Mouse (Mus musculus) myocyte (in vitro differentiated cells): ENCODE data around the gene Sult2a4. TPM values are rescaled to one million over a fixed set of nuclear protein-coding genes. Genes with fewer than 3 reads are reported as not detected.
"Not testable (repeated sequence)": the region's sequence is repeated elsewhere in the genome, so short reads cannot be mapped to it uniquely, and the experiment has no call there.

Source experiments
- H3K27me3 ChIP-seq: one replicate; pipeline ENCODE4 v1.6.1; 2011; ENCODE audit not compliant: control insufficient read depth, insufficient read depth, insufficient read length
- H3K36me3 ChIP-seq: one replicate; pipeline ENCODE4 v1.6.1; 2011; ENCODE audit not compliant: control insufficient read depth, insufficient read depth
- H3K4me2 ChIP-seq: one replicate; pipeline ENCODE4 v1.6.1; 2011; ENCODE audit warnings: low read depth, control low read depth
- H3K4me3 ChIP-seq: one replicate; pipeline ENCODE4 v1.5.1; 2011; ENCODE audit warnings: mild to moderate bottlenecking, control low read depth, moderate library complexity
- H3K79me2 ChIP-seq: one replicate; pipeline ENCODE4 v1.6.1; 2011; ENCODE audit not compliant: control insufficient read depth, insufficient read depth
- H3ac ChIP-seq: one replicate; pipeline ENCODE4 v1.6.1; 2011; ENCODE audit not compliant: control insufficient read depth, insufficient read length
- CEBPB ChIP-seq: IDR thresholded peaks from 2 replicates; pipeline ENCODE4 v1.6.1; 2011; ENCODE audit warnings: mild to moderate bottlenecking, moderate library complexity; ENCODE audit not compliant: poor library complexity, insufficient read depth, severe bottlenecking
- MAX ChIP-seq: IDR thresholded peaks from one replicate; pipeline ENCODE4 v1.6.1; 2011; ENCODE audit warnings: low read depth, mild to moderate bottlenecking, control low read depth
- MYOG ChIP-seq, 3 experiments: IDR thresholded peaks; one replicate each; pipeline ENCODE4 v1.6.1; 2011; ENCODE audit warnings: control low read depth in 2 of 3, low read depth in 2 of 3, mild to moderate bottlenecking in 2 of 3; ENCODE audit not compliant: insufficient read length in 2 of 3, control insufficient read depth in 1 of 3, insufficient read depth in 1 of 3
- POLR2A ChIP-seq: IDR thresholded peaks from one replicate; pipeline ENCODE4 v1.6.1; 2011; ENCODE audit warnings: low read depth, mild to moderate bottlenecking, control low read depth, moderate library complexity; ENCODE audit not compliant: insufficient read length
- REST ChIP-seq: IDR thresholded peaks from one replicate; pipeline ENCODE4 v1.6.1; 2011; ENCODE audit warnings: mild to moderate bottlenecking, control low read depth, moderate library complexity; ENCODE audit not compliant: insufficient read depth, insufficient read length
- SRF ChIP-seq: IDR thresholded peaks from one replicate; pipeline ENCODE4 v1.6.1; 2011; ENCODE audit warnings: low read depth; ENCODE audit not compliant: control insufficient read depth, insufficient read length
- USF1 ChIP-seq: IDR thresholded peaks from one replicate; pipeline ENCODE4 v1.6.1; 2011; ENCODE audit warnings: low read depth, mild to moderate bottlenecking, control low read depth, moderate library complexity
- polyA plus RNA-seq: library from polyadenylated mRNA; unstranded; fragments of >200 nt; fragmentation: generic; extraction: Trizol; gene quantifications from one replicate; pipeline ENCODE4 v1.2.1, GENCODE M21; 2012; ENCODE audit warnings: missing spikeins

Sult2a4 gene
- polyA plus RNA-seq, result not detected

DNA sequence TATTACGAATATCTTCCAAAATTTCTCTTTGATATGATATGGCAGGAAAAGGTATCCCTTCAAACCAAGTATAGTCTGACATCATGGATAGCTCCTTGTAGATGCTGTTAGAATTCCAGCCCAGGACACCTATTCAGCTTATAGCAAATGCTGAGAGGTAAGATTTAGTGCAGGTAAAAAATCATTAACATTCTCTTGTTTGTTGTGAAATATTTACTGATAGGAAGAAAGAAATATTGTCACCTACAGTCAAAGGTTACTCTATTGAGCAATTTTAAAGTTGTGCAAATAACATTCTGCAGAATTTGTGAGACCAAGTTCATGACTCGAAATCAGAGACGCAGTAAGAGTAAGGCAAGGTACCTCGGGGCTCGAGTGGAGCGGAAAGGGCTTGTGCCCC, at the start of gene Sult2a4:
Sult2a4 (minus strand) TSS at position 101 of the 400 bp plus-strand sequence.
- not testable (repeated sequence) for H3K36me3 ChIP-seq, H3K27me3 ChIP-seq, H3ac ChIP-seq, H3K79me2 ChIP-seq, H3K4me3 ChIP-seq, H3K4me2 ChIP-seq

DNA sequence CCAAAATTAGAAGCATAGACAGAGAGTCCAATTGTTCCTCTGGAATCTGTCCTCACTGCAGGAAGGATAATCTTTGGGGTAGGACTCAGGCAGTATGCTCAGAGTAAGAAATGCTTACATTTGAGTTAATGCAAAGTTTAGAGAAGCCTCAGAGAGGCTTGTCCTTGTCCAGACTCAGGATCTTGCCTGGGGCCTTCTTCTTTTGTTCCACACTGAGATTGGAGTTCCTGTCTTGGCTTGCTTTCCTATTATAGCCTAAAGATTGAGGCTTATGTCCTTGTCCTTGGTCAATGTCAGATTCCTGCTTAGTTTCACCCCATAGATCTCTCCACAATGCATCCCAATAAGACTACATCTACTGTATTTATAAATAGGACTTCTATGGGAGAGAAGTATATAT, 41.4 kb upstream of the Sult2a4 start:
- H3ac ChIP-seq, H3K4me2 ChIP-seq, H3K27me3 ChIP-seq, H3K36me3 ChIP-seq, H3K4me3 ChIP-seq, H3K79me2 ChIP-seq: not testable (repeated sequence)

DNA sequence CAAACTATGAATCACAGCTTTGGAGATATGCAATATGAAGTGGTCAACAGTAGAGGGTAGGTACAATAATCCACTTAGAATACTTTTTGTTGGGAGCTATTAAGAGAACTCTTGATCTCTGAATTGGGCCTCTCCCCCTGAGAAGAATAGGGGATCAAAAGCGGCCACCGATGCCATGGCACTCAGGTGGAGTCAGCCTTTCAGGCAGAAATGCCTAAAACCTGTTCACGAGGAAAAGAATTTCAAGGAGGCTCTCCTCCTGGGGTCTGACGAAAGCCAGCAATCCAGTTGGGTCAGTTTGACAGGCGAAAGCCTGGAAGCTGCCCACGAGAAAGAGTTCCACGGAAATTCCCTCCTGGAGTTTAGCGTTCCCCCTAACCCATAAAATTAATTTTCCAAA, 23.7 kb upstream of the Sult2a4 start:
- TF ChIP-seq USF1, result no peak
- TF ChIP-seq REST, result no peak
- TF ChIP-seq CEBPB, result no peak
- no peak for TF ChIP-seq POLR2A
- no peak for TF ChIP-seq SRF
- TF ChIP-seq MAX, result no peak
- TF ChIP-seq MYOG (IDR thresholded peaks at IDR 0.05; ENCODE audit: control insufficient read depth in 1 of 3, insufficient read depth in 1 of 3, insufficient read length in 2 of 3, low read depth in 2 of 3), result no peak

DNA sequence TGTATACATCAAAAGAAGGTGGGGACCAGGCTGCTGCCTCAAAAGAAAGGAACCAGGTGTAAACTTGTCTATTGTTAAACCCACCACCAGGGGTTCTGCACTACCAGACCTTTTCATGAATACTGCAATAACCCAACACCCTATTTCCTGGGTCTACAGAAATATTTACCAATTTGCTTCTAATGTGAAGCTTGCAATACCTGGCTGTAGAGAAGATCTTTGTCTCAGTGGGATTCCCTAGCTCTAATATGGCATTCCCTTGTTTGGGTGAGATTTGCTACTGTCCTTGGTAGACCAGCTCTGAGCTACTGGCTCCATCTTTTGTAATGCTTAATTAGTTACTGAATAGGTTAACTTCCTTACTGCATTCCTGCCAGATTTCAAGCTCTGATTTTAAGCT, 21.3 kb upstream of the Sult2a4 start:
- H3K36me3 ChIP-seq, result not testable (repeated sequence)

More for the DNA sequence above, 23.7 kb upstream of the Sult2a4 start:
- H3K27me3 ChIP-seq, result no peaks in the 10 kb centered on the region
- H3K36me3 ChIP-seq, result no peaks in the 10 kb centered on the region
- no peaks in the 10 kb centered on the region for H3K79me2 ChIP-seq
- H3K4me3 ChIP-seq, result no peak overlapping the region
- no peak overlapping the region for H3ac ChIP-seq
- H3K4me2 ChIP-seq, result no peak overlapping the region

More for the DNA sequence above, 21.3 kb upstream of the Sult2a4 start:
- H3K4me2 ChIP-seq, H3K79me2 ChIP-seq, H3ac ChIP-seq, H3K4me3 ChIP-seq, H3K27me3 ChIP-seq: not testable (repeated sequence)

Other genes starting within 250 kb of the Sult2a4 start
- gene Sult2a1, start 152.2 kb downstream of the Sult2a4 start, polyA plus RNA-seq, result not detected
- gene Sult2a3, start 133.4 kb upstream of the Sult2a4 start, polyA plus RNA-seq, result not detected